Mouse (Mus musculus): ENCODE measurements around the gene Rai1. TPM values are rescaled to one million over a fixed set of nuclear protein-coding genes. Genes with fewer than 3 reads are reported as not detected.

Rai1 gene
- total RNA-seq, 2 experiments from 2014 or later: 24.2 to 24.5 TPM

- intact Hi-C loops (cut with DNase I): no loop called here
- no peak for DNase-seq
Measured at GRCm38 (mm10) chr11:60120586-60121262, 15.9 kb downstream of the Rai1 start.

DNA sequence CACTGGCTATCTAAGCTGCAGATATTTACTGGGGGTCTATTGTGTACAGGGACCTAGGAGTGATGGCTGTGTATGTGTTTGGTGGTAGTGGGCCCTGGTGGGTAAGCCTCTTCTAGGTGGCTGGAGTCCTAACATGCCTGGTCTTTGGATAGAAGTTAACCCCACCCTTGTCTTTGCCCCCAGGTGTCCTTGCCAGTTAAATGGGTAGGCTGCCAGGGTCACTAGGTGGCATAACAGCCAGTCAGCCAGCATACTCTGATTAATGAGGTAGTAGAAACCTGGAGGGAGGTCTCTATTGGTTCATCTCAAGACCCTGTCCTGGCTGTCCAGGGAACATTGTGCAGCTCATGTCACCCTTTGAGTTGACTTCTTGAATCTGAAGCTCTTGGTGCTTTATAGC lies 17.8 kb downstream of the Rai1 start:
- intact Hi-C loops (cut with DNase I): no loop called here

DNA sequence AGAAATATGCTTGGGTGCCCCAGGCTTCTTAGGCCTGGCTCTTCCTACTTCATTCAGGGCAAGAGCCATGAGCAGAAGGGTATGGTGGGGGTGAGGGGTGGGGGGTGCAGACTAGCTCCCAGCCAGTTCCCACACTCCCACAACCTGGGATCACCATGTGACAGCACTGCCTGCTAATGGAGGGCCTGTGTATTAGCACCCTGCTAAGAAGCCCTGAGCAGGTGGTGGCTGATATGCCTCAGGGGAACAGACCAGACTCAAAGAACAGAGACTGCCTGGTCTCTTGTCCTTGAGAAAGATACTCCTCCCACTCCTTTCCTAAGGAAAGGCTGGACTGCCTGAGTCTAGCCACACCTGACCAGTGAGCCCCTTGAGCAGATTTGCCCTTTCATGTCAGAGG lies 22.2 kb downstream of the Rai1 start:
- no peak for DNase-seq
- intact Hi-C loops (cut with DNase I): no loop called here

More for the DNA sequence above, 17.8 kb downstream of the Rai1 start:
- no peak for DNase-seq

DNA sequence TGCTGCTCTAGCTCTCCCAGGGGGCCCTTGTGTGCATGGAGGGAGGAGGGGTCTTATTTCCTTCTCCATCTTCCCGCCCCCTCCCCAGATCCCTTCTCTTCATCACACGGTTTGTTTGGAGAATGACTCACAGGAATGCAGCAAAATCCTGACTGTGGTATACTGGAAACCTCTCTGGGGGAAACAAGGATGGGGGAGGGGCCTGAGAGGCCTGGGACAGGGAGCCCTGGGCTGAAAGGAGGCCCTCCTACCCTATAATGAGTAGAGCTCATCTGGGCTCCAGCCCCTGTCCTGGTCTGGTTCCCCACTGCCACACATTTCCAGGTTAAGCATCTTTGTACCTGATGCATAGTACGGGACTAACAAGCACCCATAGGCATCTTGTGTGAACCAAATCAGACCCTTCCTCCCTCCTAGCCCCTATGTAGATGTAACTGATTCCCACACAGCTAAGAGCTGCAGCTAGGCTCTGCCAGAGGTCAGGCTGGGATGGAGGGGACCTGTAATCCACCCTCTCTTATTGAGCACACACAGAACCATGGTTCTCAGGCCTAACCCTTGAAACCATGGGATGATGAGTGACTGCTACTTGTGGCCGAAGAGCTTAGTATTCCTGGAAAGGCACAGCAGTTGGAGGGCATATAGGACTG lies 23.2 kb downstream of the Rai1 start:
- intact Hi-C loops (cut with DNase I): no loop called here
- no peak for DNase-seq

- intact Hi-C loops (cut with DNase I): no loop called here
- DNase-seq: peak in 1 of 2 experiments; percentile 15
Measured at GRCm38 (mm10) chr11:60130516-60130915, 25.7 kb downstream of the Rai1 start.

DNA sequence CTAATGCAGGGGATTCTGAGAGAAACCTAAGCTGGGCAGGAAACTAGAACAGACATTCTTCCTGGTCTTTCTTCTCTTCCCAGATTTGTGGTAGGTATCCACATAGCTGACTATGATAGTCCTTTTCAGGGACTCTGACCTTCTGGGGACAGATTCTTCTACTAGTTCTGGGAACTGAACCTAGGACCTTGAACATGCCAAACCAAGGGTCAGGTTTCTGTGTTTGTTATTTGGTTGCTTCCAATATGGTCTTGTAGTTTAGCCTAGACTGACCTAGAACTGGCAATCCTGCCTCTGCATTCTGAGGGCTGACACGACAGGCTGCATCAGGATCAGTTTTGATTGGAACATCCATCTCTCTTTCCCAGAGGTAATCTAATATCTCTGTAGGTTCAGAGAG lies 27.2 kb downstream of the Rai1 start:
- intact Hi-C loops (cut with DNase I): no loop called here
- DNase-seq: no peak

GRCm38 (mm10) chr11:60136491-60136890 lies 31.7 kb downstream of the Rai1 start:
- no peak for DNase-seq

GRCm38 (mm10) chr11:60137170-60137569 lies 32.4 kb downstream of the Rai1 start:
- intact Hi-C loops (cut with DNase I): loop anchor here (5.0 kb wide), 1 partner anchor 35 kb away; no protein-coding TSS in a partner anchor
- no peak for DNase-seq

More at GRCm38 (mm10) chr11:60136491-60136890, 31.7 kb downstream of the Rai1 start:
- intact Hi-C loops (cut with DNase I): loop anchor here (5.0 kb wide), 1 partner anchor 36 kb away; no protein-coding TSS in a partner anchor

- peak in 1 of 2 experiments; percentile 15 for DNase-seq
- intact Hi-C loops (cut with DNase I): loop anchor here (2.0 to 5.0 kb wide), 2 partner anchors 30 to 33 kb away; no protein-coding TSS in a partner anchor
Measured at GRCm38 (mm10) chr11:60139141-60139733, 34.4 kb downstream of the Rai1 start.

DNA sequence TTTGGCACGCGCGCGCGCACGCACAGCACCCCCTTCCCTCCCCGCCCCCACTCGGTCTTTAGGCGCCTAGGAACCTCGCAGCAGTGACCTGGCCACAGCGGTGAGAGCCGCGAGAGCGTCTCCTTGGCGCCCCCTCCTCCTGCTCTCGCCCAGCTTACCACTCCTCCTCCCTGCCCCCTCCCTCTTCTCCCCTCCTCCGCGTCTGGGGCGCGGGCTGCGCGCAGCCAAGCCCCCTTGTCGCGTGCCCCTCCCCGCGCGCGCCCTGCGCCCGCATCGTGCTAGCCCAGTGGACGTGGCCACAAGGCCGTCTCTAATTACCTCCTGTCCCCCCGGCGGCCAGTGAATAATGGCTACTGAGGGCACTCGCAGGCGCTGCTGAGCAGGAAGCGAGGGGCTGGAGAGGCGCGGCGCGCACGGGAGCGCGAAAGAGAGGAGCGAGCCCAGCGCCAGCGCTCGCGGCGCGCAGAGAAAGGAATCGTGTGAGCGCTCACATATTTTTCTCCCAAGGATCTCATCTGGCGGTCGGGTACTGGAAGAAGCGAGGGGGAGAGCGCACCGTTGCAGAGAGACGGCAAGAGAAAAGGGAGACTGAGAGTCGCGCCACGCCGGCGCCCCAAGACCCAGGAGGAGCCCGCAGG lies 35.0 kb downstream of the Rai1 start:
- intact Hi-C loops (cut with DNase I): loop anchor here (2.0 to 5.0 kb wide), 2 partner anchors 31 to 32 kb away; no protein-coding TSS in a partner anchor
- peak; percentile 45 to 46 for DNase-seq

- no peak for DNase-seq
- intact Hi-C loops (cut with DNase I): no loop called here
Measured at GRCm38 (mm10) chr11:60140586-60141284, 35.9 kb downstream of the Rai1 start.

GRCm38 (mm10) chr11:60141285-60141608 lies 36.4 kb downstream of the Rai1 start:
- intact Hi-C loops (cut with DNase I): no loop called here
- DNase-seq: no peak

GRCm38 (mm10) chr11:60143086-60143485 lies 38.3 kb downstream of the Rai1 start:
- intact Hi-C loops (cut with DNase I): no loop called here
- DNase-seq: no peak

DNA sequence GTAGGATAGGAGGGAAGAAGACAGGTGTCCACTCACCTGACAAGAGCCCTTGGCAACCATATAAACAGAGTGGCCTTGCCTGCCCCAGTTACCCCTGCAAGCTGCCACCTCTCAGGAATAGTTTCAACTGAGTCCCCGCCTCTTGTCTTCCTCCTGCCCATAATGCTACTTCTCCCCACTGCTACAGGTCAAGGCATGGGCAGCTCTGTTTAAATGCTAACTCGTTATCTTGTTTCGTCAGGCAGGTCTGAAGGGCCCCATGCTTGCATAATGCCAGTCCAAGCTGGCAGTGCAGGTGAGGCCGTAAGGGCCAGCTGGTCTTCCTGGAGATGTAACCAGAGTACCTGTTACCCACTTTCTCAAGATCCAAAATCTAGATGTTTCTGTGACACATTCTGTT lies 41.4 kb downstream of the Rai1 start:
- DNase-seq: no peak
- intact Hi-C loops (cut with DNase I): no loop called here

DNA sequence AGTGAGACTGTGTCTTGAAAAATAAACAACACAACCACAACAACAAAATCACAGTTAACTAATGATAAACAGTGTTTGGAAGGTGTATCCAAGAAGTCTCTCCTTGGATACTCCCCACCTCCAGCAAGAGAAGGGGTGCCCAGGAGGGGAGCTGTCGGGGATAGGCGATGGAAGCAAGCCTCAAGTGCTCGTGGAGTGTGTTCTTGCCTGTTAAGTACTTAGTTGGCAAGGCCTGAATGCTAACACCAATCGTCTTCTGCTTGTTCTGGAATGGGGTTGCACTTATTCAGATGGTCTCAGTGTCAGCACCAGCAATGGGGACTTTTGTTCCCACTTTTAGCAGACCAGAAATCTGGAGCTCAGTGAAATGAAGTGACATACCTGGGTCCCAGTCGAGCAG lies 43.8 kb downstream of the Rai1 start:
- no peak for DNase-seq
- intact Hi-C loops (cut with DNase I): no loop called here

GRCm38 (mm10) chr11:60149086-60149485 lies 44.3 kb downstream of the Rai1 start:
- intact Hi-C loops (cut with DNase I): no loop called here
- DNase-seq: no peak

DNA sequence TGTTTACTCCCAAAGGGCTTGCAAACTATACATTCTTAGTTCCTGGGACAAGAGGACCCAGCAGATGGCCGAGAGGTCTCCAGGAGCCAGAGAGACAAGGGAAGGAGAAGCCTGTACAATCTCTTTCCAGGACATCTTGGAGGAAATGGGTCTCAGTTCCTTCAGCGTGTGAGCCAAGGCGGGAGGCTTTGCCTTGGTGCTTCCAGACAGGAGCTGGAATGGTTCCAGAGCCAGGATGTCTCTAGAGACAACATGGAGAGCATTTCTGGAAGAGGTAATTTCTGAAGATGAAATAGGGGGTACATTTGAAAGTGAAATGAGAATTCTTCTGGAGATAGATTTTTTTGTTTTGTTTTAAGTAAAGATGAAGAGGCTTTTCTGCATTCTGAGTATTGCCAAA lies 45.9 kb downstream of the Rai1 start:
- no peak for DNase-seq
- intact Hi-C loops (cut with DNase I): no loop called here

DNA sequence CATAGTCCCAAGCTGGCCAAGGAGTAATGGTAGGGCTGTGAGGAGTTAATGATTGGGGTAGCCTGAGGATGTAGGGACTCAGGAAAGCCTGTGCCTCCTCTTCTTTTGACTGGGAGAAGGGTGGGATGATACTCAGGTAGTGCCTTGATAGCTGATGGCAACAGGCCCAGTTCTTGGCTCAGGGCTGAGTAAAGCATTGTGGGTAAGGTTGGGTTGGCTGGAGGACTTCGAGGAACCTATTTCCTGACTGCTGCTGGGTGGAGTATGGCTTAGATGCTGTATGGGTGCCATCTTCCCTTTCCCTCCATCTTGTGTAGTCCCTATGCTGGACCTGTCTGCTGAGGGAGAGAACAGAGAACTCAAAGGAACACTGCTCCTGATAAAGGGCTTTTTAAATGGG lies 47.5 kb downstream of the Rai1 start:
- DNase-seq: no peak
- intact Hi-C loops (cut with DNase I): no loop called here

DNA sequence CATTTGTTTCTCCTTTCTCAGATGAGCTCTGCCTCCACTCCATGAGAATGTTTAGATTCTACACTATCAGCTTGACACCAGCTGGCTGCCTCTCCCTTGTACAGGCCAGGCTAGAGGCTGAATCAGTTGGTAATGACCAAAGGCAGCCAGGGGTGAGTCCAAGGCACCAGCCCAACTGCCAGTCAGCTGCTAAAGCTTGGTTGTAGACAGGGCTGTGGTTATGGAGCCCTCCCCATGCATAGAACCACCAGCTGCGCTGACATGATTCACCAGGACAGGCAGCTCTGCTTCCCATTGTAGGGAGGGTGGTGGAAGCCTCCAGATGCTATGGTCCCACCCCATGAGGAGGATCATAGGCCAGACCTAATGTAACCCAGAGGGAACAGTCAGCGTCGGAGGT lies 49.1 kb downstream of the Rai1 start:
- DNase-seq: no peak
- intact Hi-C loops (cut with DNase I): no loop called here

DNA sequence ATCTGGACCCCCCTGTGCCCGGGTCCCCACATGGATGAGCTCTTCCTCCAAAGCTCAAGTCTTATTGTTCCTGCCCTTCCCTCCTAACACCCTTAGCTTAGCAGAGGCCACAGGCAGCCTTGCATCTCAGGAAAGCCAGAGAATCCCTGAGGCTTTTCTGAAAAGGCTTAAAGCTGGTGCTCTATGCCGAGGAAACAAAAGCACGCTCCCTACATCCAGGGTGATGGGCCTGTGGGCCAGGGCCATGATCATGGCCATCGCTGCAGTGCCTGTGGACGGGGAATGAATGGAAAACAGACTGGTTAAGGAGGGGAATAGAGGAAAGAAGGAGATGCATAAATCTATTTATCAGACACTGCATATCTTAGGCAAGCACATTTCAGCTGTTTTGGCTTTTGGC lies 50.9 kb downstream of the Rai1 start:
- intact Hi-C loops (cut with DNase I): no loop called here
- no peak for DNase-seq

- intact Hi-C loops (cut with DNase I): no loop called here
- DNase-seq: no peak
Measured at GRCm38 (mm10) chr11:60158271-60158670, 53.5 kb downstream of the Rai1 start.

Data from heart, postnatal 36 days (tissue).